Mouse (Mus musculus): ENCODE measurements around the gene Creb3. TPM values are rescaled to one million over a fixed set of nuclear protein-coding genes. Genes with fewer than 3 reads are reported as not detected.
"Not testable (repeated sequence)": the region's sequence is repeated elsewhere in the genome, so short reads cannot be mapped to it uniquely, and the experiment has no call there.

Gene Creb3
- total RNA-seq, 4 experiments from 2014 or later = 39.7 to 48.8 (median 43.2) TPM

DNA sequence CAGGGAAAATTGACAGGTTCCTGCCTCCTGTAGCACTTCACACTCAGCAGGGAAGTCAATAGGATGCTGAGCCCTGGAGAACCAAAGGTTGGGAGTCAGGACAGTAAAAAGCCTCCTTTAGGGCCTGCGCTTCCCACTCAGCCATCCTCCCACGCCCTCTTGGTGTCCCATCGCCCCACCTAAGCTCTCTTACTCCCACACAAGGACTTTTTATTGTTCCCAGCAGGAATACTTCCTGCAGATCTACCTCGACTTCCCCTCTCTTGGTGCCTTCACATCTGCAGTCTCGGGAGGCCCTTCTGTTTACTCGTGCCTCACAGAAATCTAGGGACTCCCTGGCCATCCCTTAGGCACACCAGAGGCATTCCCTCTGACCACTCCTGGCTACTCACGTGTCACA lies 21.3 kb downstream of the Creb3 start:
- DNase-seq (ENCODE audit: low spot score) = no peak

DNA sequence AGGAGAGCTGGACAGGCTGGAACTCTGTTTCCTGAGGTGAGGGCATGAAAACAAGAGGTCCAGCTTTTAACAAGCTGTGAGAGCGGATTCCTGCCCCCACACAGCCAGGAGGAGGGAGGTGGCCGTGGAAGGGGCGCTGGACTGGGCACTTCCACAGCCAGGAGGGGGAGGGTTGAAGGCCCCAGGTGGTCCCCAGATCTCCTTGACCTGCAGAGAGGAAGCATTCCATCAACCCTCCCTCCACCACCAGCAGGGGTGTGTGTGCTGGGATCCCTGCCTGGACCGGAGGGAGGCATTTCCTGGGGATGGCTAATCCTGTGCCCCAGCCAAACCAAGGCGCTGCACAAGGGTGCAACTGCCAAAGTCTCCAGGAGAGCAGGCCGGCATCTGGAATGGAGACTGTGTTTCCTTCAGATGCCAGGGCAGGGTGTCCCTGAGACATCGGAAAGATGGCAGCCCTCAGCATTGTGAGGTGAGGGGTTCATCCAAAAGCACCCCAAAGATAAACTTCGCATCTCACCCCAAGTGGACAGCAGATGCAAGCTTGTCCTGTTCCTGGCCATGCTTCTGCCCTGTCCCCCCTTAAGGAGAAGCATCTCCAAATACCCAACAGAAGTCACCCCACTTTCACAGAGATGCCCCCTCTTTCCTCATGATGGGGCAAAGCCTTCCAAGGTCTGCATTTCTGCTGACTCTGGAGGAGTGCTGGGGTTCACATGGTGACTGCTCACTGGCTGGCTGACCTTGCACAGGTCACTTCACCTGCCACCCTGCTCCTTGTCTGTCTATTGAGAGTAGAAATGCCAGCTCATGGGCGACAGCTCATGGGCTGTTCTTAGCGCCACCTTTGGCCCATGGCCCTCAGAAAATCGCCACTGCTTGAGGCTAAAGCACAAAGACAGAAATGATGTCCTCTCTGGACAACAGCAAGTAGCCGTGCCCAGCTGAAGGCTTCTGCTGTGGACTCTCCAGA lies 22.6 kb downstream of the Creb3 start, which contains the start of gene Msmp:
Gene Msmp, minus strand, starts transcription at position 51 of the 973 bp plus-strand sequence.
- DNase-seq (ENCODE audit: low spot score) = no peak

DNA sequence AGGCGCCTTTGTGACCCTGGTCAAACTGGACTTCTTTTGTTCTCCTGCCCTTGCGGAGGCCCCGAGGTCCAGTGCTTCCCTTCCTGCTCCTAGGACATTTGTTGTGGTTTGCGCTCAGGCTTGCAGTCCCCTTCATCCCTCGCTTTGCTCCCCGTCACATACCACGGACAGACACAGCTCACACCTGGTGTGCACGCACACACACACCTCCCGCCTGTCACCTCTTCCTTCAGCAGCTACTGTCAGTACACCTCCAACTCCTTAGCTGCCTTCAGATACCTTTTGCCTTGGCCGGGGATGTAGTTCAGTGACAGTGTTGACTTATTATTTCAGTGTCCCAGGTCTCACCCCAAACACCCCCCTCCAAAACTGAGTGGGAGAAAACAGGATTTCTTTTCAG lies 23.6 kb downstream of the Creb3 start:
- DNase-seq (ENCODE audit: low spot score) = no peak

DNA sequence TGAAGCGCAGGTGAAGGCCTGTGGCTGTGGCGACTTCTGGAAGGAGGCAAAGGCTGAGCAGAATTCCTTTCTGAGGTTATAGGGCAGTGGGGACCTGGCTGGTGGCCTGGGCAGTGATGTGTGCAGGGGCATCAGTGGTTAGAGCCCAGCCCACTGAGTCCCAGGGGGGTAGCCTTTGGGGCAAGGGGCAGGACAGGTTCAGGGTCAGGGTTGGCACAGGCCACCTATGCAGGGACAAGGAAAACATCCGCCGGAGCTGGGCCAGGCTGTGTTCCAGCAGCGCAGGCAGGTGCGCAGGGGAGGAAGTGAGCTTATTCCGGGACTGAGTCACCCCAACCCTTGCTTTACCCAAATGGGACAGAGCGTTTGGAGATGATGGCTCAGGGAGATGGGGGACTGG lies 24.3 kb downstream of the Creb3 start:
- peak; percentile 78 for DNase-seq (ENCODE audit: low spot score)

DNA sequence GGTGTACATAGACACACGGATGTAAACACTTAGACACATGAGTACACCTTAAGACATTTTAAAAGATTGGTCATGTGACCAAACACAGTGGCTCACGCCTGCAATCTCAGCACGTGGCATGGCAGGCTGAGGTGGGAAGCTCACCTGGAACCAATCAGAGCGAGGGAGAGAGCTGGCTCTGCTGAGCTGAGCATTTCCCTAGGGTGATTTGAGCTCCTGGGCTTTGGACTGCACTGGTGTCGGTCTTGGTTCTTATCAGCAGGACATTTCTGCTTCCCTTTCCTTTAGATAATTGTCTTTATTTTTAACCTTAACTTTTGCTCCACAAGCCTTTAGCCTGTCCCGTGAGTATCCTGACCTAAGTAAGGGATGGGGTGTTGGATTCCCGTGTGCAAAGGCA lies 25.5 kb downstream of the Creb3 start:
- peak; percentile 76 for DNase-seq (ENCODE audit: low spot score)

DNA sequence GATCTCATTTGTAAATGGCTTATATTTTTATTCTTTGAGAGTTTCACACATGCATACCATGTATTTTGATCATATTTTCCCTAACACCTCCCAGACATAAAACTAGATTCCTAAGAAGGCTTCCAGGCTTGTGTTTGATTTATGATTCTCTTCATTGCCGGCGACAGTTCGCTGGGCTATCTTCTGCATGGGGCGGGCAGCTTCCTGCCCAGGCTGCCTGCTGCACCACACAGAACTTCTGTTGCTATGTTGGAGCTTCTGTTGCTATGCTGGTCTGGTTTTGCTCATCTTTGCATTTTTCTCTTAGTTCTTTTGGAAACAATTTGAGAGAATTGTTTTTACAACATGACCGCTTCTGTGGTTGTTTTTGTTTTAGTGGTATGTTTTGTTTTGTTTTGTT lies 29.4 kb downstream of the Creb3 start:
- no peak for DNase-seq (ENCODE audit: low spot score)

DNA sequence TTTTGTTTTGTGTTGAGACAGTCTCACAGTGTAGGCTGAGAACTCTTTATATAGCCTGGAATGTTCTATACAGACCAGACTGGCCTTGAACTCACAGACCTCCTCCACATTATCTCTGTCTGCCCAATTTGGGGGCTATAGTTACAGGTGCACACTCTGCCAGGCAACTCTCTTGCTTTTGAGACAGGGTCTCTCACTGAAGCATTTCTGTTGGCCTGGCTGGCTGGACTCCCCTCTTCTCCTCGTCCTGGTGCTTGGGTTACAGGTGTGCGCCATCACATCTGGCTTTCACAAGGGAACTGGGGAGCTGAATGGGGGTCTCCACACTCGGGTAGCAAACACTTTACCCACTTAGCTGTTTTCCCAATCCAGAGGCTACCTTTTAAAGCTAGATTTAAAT lies 29.8 kb downstream of the Creb3 start:
- no peak for DNase-seq (ENCODE audit: low spot score)

DNA sequence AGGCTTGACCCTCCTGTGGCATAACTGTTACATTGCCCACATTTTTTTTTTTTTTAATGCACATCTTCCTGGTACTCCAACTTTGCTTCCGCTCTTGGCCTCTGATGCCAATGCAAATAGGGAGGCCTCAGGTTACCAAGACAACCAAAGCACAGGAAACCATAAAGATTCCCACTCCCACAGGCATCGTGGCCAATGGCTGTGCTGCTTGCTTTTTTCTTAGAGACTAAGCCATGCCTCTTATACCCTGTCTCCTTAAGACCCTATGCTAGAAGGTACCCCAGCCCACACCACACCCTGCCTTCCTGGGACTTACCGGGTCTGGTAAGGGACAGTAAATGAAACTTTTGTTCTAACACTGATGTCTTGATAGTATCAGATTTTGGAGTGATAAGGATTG lies 31.3 kb downstream of the Creb3 start:
- no peak for DNase-seq (ENCODE audit: low spot score)

DNA sequence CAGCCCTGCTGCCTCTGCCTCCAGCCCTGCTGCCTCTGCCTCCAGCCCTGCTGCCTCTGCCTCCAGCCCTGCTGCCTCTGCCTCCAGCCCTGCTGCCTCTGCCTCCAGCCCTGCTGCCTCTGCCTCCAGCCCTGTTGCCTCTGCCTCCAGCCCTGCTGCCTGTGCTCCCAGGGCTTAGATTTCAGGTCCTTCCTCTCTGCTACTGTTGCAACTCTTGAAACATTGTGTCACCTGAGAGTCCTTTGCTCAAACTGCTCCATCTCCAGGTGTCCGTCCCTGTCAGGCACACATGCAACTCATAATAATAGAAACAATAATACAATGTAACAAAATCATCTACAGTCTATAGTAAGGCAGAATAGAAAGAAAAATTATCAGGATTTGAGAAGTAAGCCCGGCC lies 34.5 kb downstream of the Creb3 start:
- not testable (repeated sequence) for DNase-seq (ENCODE audit: low spot score)

DNA sequence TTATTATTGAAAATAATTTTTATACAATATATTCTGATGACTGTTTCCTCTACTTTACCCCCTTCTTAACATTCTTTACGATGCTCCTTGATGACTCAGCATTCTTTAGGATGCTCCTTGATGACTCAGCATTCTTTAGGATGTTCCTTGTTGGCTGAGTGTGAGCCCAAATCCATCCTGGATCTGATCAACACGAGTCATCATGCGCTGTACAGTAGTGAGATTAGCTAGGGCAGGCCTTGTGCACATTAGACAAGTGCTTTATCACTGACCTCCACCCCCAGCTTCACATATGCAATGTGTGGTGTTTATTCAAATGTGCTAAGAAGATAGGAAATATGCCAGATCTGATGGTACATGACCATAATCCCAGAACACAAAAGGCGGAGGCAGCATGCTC lies 36.1 kb downstream of the Creb3 start:
- DNase-seq (ENCODE audit: low spot score) = no peak

DNA sequence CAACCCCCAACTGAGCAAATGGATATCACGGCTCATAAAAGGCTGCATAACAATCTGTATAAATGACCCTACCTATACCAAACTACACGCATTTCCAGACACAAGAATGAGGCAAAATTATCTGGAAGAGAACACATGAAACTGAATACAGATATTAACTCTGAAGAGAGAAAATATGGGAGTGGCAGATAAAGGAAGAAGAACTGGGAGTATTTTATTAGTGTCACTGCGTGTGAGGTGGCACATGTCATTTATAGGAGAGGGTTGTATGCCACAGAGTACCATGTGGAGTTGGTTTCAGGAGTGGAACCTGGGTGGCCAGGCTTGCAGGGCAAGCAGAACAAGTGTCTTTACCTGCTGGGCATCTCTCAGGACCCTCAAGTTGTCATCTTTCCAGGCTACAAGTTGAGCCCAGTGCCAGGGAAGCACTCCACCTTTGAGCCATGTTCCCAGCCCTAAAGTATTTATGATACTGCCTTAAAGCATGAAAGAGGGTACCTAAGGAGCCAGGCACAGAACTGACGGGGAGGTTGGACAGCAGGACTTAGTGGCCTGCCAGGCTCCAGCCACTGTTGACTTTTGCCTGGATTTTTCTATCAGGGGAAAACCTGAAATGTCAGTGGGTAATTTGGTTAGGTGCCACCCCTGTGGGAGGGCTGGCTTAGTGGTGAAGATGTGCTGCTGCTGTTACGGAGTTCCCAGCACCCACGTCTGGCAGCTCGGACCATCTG lies 36.7 kb downstream of the Creb3 start:
- DNase-seq (ENCODE audit: low spot score) = no peak

DNA sequence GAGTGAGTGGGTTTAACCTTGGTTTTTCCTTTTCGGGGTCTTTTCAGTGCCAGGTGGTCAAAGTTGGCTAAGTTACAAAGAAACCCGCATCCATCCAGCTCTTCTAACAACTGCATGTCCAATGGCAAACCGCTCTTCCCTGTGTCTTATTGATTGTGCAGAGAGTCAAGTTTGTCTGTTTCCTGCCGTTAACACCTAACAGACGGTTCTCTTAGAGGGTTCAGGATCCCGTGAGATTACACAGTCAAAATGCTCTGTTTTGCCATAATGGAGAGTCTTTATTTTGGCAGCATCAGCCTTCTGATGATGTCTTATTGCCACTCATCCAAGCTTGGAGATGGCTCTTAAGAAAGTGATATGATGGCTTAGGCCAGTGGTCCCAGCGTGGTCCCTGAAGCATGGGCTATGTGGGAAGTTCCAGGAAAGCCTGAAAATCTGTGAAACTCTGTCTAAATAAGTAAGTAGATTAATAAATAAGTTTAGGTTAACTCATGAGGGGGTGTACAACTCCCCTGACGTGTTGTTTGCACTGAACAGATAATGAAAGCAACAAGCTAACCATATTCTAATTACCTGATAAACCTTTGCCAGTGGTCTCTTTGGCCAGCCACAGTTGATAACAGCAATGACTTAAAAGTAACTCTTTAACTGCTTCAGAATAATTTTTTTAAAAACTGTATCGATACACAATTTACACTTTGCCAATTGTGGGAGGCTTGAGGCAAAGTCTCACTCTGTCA lies 38.2 kb downstream of the Creb3 start:
- no peak for DNase-seq (ENCODE audit: low spot score)

DNA sequence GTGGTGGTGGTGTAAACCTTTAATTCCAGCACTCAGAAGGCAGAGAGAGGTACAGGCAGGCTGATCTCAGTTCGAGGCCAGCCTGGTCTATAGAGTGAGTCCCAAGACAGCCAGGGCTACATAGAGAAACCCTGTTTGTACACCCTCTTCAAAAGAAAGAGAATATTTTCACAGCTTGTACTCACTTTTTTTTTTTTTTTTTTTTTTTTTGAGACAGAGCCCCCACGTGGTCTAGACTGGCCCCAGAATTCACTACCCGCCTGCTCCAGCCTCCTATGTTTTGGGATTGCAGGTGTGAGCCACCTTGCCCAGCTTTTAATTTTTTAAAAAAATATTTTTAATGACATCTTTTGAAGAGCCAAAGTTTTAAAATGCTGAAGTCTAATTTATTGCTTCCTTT lies 42.0 kb downstream of the Creb3 start:
- no peak for DNase-seq (ENCODE audit: low spot score)

DNA sequence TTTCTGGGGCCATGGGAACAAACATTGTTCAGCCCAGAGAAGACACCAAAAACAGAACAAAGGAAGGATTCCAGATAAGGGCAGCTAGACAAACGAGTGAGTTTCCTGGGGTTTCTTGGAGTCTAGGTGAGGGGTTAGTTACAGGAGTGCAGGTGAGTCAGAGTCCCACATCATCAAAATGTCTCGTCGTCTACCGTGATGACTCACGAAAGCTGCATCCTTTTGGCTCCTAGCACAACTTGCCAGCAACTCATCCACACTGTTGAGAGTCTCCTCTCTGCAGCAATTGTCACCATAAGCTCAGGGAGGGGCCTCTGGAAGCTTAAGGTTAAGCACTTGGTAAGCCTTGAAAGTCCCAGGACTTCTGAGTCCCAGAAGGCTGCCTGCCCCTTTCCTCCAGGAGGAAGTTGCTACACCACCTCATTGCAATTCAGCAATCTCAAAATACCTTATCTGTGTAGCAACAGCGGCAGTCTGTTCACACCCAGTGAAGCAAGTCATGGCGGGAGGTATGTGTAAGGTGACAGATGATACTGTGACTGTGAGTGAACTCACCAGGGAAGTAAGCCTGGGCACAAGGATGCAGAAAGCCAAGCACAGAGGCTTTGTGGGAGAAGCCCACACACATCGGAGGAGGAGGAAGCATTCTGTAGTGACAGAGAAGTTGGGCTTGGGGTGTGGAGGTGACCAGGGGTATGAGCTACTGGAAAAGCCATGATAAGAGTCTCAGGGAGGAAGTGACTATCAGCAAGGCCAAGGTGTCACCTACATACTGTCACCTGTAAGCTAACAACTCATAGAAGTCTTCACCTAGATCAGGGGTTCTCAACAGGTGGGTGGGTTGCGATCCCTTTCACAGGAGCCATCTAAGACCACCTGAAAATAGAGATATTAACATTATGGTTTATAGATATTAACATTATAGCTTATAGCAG lies 42.9 kb downstream of the Creb3 start:
- no peak for DNase-seq (ENCODE audit: low spot score)

DNA sequence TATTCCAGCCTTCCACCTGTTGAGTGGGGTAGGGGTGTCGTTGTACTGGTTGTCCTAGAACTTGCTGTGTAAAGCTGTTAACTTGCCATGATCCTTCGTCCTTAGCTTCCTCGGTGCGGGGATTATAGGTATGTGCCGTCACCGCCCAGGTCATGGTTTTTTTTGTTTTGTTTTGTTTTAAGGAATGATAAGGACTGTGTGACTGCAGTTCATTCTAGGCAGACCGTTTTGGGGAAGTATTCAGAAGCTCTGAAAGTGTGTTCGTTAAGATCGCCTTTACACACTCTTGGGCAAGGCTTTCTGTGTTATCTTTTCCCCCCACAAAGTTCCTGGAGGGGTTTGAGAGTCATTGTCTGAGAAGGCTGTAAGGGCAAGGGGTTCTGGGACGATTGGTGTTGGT lies 50.4 kb downstream of the Creb3 start:
- DNase-seq (ENCODE audit: low spot score) = no peak

DNA sequence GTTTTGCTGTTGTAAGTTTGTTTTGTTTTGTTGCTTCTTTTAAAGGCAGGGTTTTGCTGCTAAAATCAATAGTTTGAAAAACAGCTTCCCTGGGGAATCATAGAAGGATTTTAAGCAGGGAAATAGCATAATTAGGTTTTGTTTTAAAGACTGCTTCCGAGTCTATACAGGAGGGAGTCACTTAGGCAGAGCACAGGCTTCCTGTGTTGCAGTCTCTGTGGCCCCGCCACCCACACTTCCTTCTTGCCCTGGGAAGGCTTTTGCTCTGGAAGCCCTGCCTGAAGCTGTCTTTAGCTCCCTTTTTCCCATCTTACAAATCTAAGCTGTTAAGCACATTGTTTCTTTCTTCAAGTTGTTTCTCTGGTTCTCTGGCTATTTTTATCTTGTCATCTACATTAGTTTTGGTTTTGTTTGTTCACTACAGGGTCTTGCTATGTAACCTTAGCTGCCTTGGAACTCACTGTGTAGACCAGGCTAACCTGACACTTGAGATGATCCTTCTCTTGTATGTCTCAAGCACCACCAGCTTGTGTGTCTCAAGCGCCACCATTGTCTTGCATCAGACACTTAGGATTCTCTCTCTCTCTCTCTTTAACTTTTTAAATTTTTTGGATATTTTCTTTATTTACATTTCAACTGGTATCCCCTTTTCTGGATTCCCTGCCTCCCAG lies 51.1 kb downstream of the Creb3 start:
- no peak for DNase-seq (ENCODE audit: low spot score)

All from heart, adult 8-10 months (tissue).